Mouse (Mus musculus) lung, postnatal 25 days (tissue): ENCODE results near the gene Defb19.
A peak's percentile ranks its signal among the peaks of the same experiment; 100 is the strongest.

Experiments used
- DNase-seq: peaks from one replicate; pipeline ENCODE4 v3.0.0; 2022; ENCODE audit warnings: low spot score

Gene Defb19

GRCm38 (mm10) chr2:152586926-152587560 lies 6.9 kb upstream of the Defb19 start:
- DNase-seq, result no peak

- DNase-seq, result no peak
These were observed 500 bp upstream of the Defb19 start for GRCm38 (mm10) chr2:152580612-152581011.

- DNase-seq, result no peak
These were observed 6.6 kb downstream of the Defb19 start for GRCm38 (mm10) chr2:152573484-152573883.

- DNase-seq, result no peak
These were observed 7.9 kb downstream of the Defb19 start, which contains the start of gene Defb21 for GRCm38 (mm10) chr2:152572114-152572794. TSS of gene Defb21 (plus strand) at chr2:152572744.

- DNase-seq, result no peak
These were observed 9.8 kb downstream of the Defb19 start for GRCm38 (mm10) chr2:152570313-152570712.

GRCm38 (mm10) chr2:152569881-152570280 lies 10.2 kb downstream of the Defb19 start:
- DNase-seq, result no peak

GRCm38 (mm10) chr2:152569038-152569437 lies 11.1 kb downstream of the Defb19 start, which contains the start of gene Gm17416:
TSS of gene Gm17416 (plus strand) at chr2:152569338.
- DNase-seq, result no peak

GRCm38 (mm10) chr2:152556655-152557054 lies 23.5 kb downstream of the Defb19 start:
- no peak for DNase-seq

- DNase-seq, result peak; percentile 15
These were observed 26.2 kb downstream of the Defb19 start for GRCm38 (mm10) chr2:152553774-152554423.

- DNase-seq, result no peak
These were observed 32.0 kb downstream of the Defb19 start for GRCm38 (mm10) chr2:152548124-152548523.

GRCm38 (mm10) chr2:152544691-152545090 lies 35.4 kb downstream of the Defb19 start:
- DNase-seq, result peak; percentile 12

GRCm38 (mm10) chr2:152543478-152543877 lies 36.6 kb downstream of the Defb19 start:
- DNase-seq, result peak; percentile 3

- DNase-seq, result no peak
These were observed 37.2 kb downstream of the Defb19 start for GRCm38 (mm10) chr2:152542897-152543296.

GRCm38 (mm10) chr2:152541979-152542378 lies 38.1 kb downstream of the Defb19 start:
- no peak for DNase-seq

GRCm38 (mm10) chr2:152539944-152540710 lies 40.0 kb downstream of the Defb19 start, which contains the start of gene Defb29:
TSS of gene Defb29 (minus strand) at chr2:152540098.
- no peak for DNase-seq
